11 mouse cellular contexts compared by ENCODE assay signal in genomic region chr17:10451306-10452077, GRCm38 (mm10).
DNase-seq lines count a peak whose midpoint lies in the region; ATAC-seq and TF ChIP-seq lines count a peak whose summit lies in the region.
"Had no signal": no experiment of that assay in that cellular context is flagged by ENCODE, and none has a peak within 500 bp of the region (broad histone marks: within the 10 kb centered on the region; RNA-seq: fewer than 3 reads in every experiment).

No protein-coding gene starts in this region.

- no peak for ATAC-seq in heart, embryonic 13.5 days (ENCODE audit: extremely low read depth, insufficient number of reproducible peaks, low FRiP score, low TSS enrichment)
- ATAC-seq in heart, embryonic 11.5 days (replicated peaks; ENCODE audit: insufficient number of reproducible peaks, low FRiP score, low TSS enrichment): no peak
- no peak for ATAC-seq in heart, postnatal 0 days (ENCODE audit: insufficient read depth, low read depth)
- 0 out of 2 replicates have a peak, but pooled peaks have one; percentile 16 for ATAC-seq in midbrain, embryonic 15.5 days (replicated peaks)
- ATAC-seq: intestine, embryonic 16.5 days had no signal

- H3K4me2 ChIP-seq in heart, embryonic 13.5 days: no peak overlapping the region
- no peak overlapping the region for H3K4me2 ChIP-seq in heart, embryonic 11.5 days
- H3K4me2 ChIP-seq in heart, postnatal 0 days (ENCODE audit: low read depth, low read length): no peak overlapping the region
- no peak overlapping the region for H3K4me2 ChIP-seq in midbrain, embryonic 15.5 days
- H3K4me2 ChIP-seq: limb, embryonic 12.5 days had no signal

- TF ChIP-seq EP300 in heart, postnatal 0 days (IDR thresholded peaks at IDR 0.05; ENCODE audit: low read depth): no peak

- no peaks in the 10 kb centered on the region for H3K27me3 ChIP-seq in heart, embryonic 13.5 days (replicated peaks)
- no peaks in the 10 kb centered on the region for H3K27me3 ChIP-seq in heart, embryonic 11.5 days (ENCODE audit: control insufficient read depth, insufficient read depth, low read length)
- no peaks in the 10 kb centered on the region for H3K27me3 ChIP-seq in heart, postnatal 0 days (ENCODE audit: control insufficient read depth, insufficient read depth, low read length)
- no peaks in the 10 kb centered on the region for H3K27me3 ChIP-seq in midbrain, embryonic 15.5 days (replicated peaks)

- TF ChIP-seq CTCF in heart, postnatal 0 days (IDR thresholded peaks at IDR 0.05; ENCODE audit: low read depth): no peak

- H3K27ac ChIP-seq in heart, embryonic 13.5 days (replicated peaks): 0 out of 2 replicates have a peak overlapping the region, but pooled peaks have one; percentile 10
- H3K27ac ChIP-seq in heart, embryonic 11.5 days (ENCODE audit: low read depth, low read length): no peak overlapping the region
- H3K27ac ChIP-seq in brown adipose tissue, adult 24 weeks (replicated peaks; ENCODE audit: low read depth, low read length): peak overlapping the region; percentile 93
- H3K27ac ChIP-seq in heart, postnatal 0 days (ENCODE audit: low read depth): peak overlapping the region; percentile 60
- H3K27ac ChIP-seq in midbrain, embryonic 15.5 days: peak overlapping the region; percentile 30; the same call in 1 of the 2 replicates
- H3K27ac ChIP-seq: limb, embryonic 12.5 days had no signal

- H3K9me3 ChIP-seq in heart, embryonic 13.5 days: no peaks in the 10 kb centered on the region
- H3K9me3 ChIP-seq in heart, embryonic 11.5 days (replicated peaks; ENCODE audit: control insufficient read depth, low read length): no peaks in the 10 kb centered on the region
- no peaks in the 10 kb centered on the region for H3K9me3 ChIP-seq in heart, postnatal 0 days (replicated peaks; ENCODE audit: control insufficient read depth, low read length)
- H3K9me3 ChIP-seq in midbrain, embryonic 15.5 days: no peaks in the 10 kb centered on the region
- H3K9me3 ChIP-seq: limb, embryonic 12.5 days had no signal

- peaks cover 52% of the 10 kb centered on the region for H3K4me1 ChIP-seq in heart, embryonic 13.5 days
- peaks cover 19% of the 10 kb centered on the region for H3K4me1 ChIP-seq in heart, embryonic 11.5 days (ENCODE audit: control insufficient read depth, insufficient read depth, low read length)
- H3K4me1 ChIP-seq in brown adipose tissue, adult 24 weeks (ENCODE audit: control insufficient read depth, insufficient read depth, insufficient read length, low read length): peaks cover 43% of the 10 kb centered on the region
- H3K4me1 ChIP-seq in heart, postnatal 0 days (ENCODE audit: control insufficient read depth, insufficient read depth): peaks cover 38% of the 10 kb centered on the region
- peaks cover 12% of the 10 kb centered on the region for H3K4me1 ChIP-seq in midbrain, embryonic 15.5 days

- H3K4me3 ChIP-seq in heart, embryonic 13.5 days: no peak overlapping the region
- H3K4me3 ChIP-seq in heart, embryonic 11.5 days (ENCODE audit: low read depth, low read length): no peak overlapping the region
- H3K4me3 ChIP-seq in brown adipose tissue, adult 24 weeks (ENCODE audit: insufficient read depth, low read depth, low read length): no peak overlapping the region
- no peak overlapping the region for H3K4me3 ChIP-seq in heart, postnatal 0 days (ENCODE audit: low read depth, low read length)
- H3K4me3 ChIP-seq in midbrain, embryonic 15.5 days: no peak overlapping the region
- H3K4me3 ChIP-seq: limb, embryonic 12.5 days had no signal

- DNase-seq in heart, postnatal 0 days (ENCODE audit: low spot score): no peak
- no peak for DNase-seq in thymus, postnatal 25 days
- DNase-seq in spleen, postnatal 10 days (ENCODE audit: low spot score in 2 of 2): no peak
- no peak for DNase-seq in gastrocnemius, postnatal 10 days
- DNase-seq: lung, postnatal 14 days had no signal

- WGBS in heart, embryonic 13.5 days: 69% methylated on average over 10 of the region's 10 CpGs
- WGBS in heart, embryonic 11.5 days (ENCODE audit: insufficient replicate concordance): 75% methylated on average over 10 of the region's 10 CpGs
- 65% methylated on average over 10 of the region's 10 CpGs for WGBS in heart, postnatal 0 days
- WGBS in midbrain, embryonic 15.5 days: 29% methylated on average over 10 of the region's 10 CpGs

- no peak overlapping the region for H3K9ac ChIP-seq in heart, embryonic 13.5 days
- no peak overlapping the region for H3K9ac ChIP-seq in heart, embryonic 11.5 days (ENCODE audit: low read depth, low read length)
- no peak overlapping the region for H3K9ac ChIP-seq in heart, postnatal 0 days (replicated peaks; ENCODE audit: low read depth, low read length)
- H3K9ac ChIP-seq in midbrain, embryonic 15.5 days: no peak overlapping the region
- H3K9ac ChIP-seq: limb, embryonic 12.5 days had no signal

- H3K36me3 ChIP-seq in heart, embryonic 13.5 days: no peaks in the 10 kb centered on the region
- no peaks in the 10 kb centered on the region for H3K36me3 ChIP-seq in heart, embryonic 11.5 days (ENCODE audit: control insufficient read depth, insufficient read depth, low read length)
- H3K36me3 ChIP-seq in heart, postnatal 0 days (replicated peaks; ENCODE audit: control insufficient read depth, insufficient read depth, low read length): no peaks in the 10 kb centered on the region
- no peaks in the 10 kb centered on the region for H3K36me3 ChIP-seq in midbrain, embryonic 15.5 days (replicated peaks)
- H3K36me3 ChIP-seq: limb, embryonic 12.5 days had no signal
